Mouse (Mus musculus) stomach, postnatal 0 days (tissue): Measurements from ENCODE around the gene Mtf2. TPM values are rescaled to one million over a fixed set of nuclear protein-coding genes. Genes with fewer than 3 reads are reported as not detected.
A peak's percentile ranks its signal among the peaks of the same experiment; 100 is the strongest.
"Not testable (repeated sequence)": the region's sequence is repeated elsewhere in the genome, so short reads cannot be mapped to it uniquely, and the experiment has no call there.

Source experiments
- ATAC-seq: fragments of 200-750 bp; cut with Nextera tagmentation; 2 replicates; pipeline ENCODE4 v1.8.0; 2017; ENCODE audit not compliant: low FRiP score, low TSS enrichment
- DNase-seq: peaks from one replicate; pipeline ENCODE4 v3.0.0-alpha.2; 2016; ENCODE audit warnings: low spot score
- H3K27ac ChIP-seq: fragments of 300-500 bp; sonication (generic); replicated peaks from 2 replicates; pipeline ENCODE4 v1.5.1; 2014; ENCODE audit warnings: mild to moderate bottlenecking, control low read depth
- H3K27me3 ChIP-seq: fragments of 300-500 bp; sonication (generic); 2 replicates; pipeline ENCODE4 v1.6.1; 2014; ENCODE audit warnings: low read length; ENCODE audit not compliant: control insufficient read depth, insufficient read depth
- H3K36me3 ChIP-seq: fragments of 300-500 bp; sonication (generic); 2 replicates; pipeline ENCODE4 v1.6.1; 2014; ENCODE audit warnings: low read length, mixed read lengths; ENCODE audit not compliant: control insufficient read depth, insufficient read depth
- H3K4me1 ChIP-seq: fragments of 300-500 bp; sonication (generic); replicated peaks from 2 replicates; pipeline ENCODE4 v1.6.1; 2014; ENCODE audit warnings: antibody characterized with exemption; ENCODE audit not compliant: control insufficient read depth, insufficient read depth
- H3K4me2 ChIP-seq: fragments of 300-500 bp; sonication (generic); replicated peaks from 2 replicates; pipeline ENCODE4 v1.6.1; 2014; ENCODE audit warnings: low read depth, mild to moderate bottlenecking, control low read depth, moderate library complexity
- H3K4me3 ChIP-seq: fragments of 300-500 bp; sonication (generic); 2 replicates; pipeline ENCODE4 v1.5.1; 2014; ENCODE audit warnings: low read depth, low read length, control low read depth
- H3K9ac ChIP-seq: fragments of 300-500 bp; sonication (generic); 2 replicates; pipeline ENCODE4 v1.6.1; 2014; ENCODE audit warnings: mild to moderate bottlenecking, low read length, control low read depth, mixed read lengths
- H3K9me3 ChIP-seq: fragments of 300-500 bp; sonication (generic); 2 replicates; pipeline ENCODE4 v1.6.1; 2016; ENCODE audit warnings: low read length; ENCODE audit not compliant: control insufficient read depth
- CTCF ChIP-seq: IDR thresholded peaks from 2 replicates; pipeline ENCODE4 v1.5.1; 2016; ENCODE audit warnings: antibody characterized with exemption, low read depth, mild to moderate bottlenecking, moderate library complexity
- EP300 ChIP-seq: optimal IDR thresholded peaks from 2 replicates; pipeline ENCODE3; 2016; ENCODE audit warnings: antibody characterized with exemption
- WGBS: fragments of 180-500 bp; shearing (Covaris S2); extraction: QIAGEN DNeasy Blood & Tissue Kit; methylation state at CpG from one replicate; pipeline ENCODE4 v1.1.7; 2014; 5-methylcytosine and 5-hydroxymethylcytosine counted together
- polyA plus RNA-seq: library from polyadenylated mRNA; unstranded; fragments of >200 nt; fragmentation: Nextera tagmentation; extraction: Ambion mirVana; gene quantifications from 2 replicates; pipeline ENCODE4 v1.2.1, GENCODE M21; 2015

Mtf2 gene
- 27.8 and 30.7 TPM in 2 replicates for polyA plus RNA-seq

GRCm38 (mm10) chr5:108065465-108066411 lies at the start of gene Mtf2:
TSS of gene Mtf2 (plus strand) at chr5:108065674.
- Histone ChIP-seq H3K36me3 (no peaks in the 10 kb centered on the region), H3K4me1 (no peaks in the 10 kb centered on the region), H3K9ac (peak within 1 kb of the TSS; percentile 99), H3K27ac (peak within 1 kb of the TSS; percentile 94), H3K27me3 (no peaks in the 10 kb centered on the region), H3K4me2 (peak within 1 kb of the TSS; percentile 83), H3K9me3 (no peaks in the 10 kb centered on the region), H3K4me3 (peak within 1 kb of the TSS; percentile 97)
- DNase-seq (peak; percentile 96), ATAC-seq (peak; percentile 98)
- WGBS = under 1% methylated on average over 59 of the region's 59 CpGs
- peak; percentile 46 for TF ChIP-seq CTCF
- peak; percentile 92 for TF ChIP-seq EP300

- DNase-seq (no peak), ATAC-seq (no peak)
- WGBS = 97% methylated on average over 2 of the region's 2 CpGs
- no peak overlapping the region for H3K4me3 ChIP-seq
- no peaks in the 10 kb centered on the region for H3K4me1 ChIP-seq
- no peak overlapping the region for H3K9ac ChIP-seq
- no peak for TF ChIP-seq CTCF
- TF ChIP-seq EP300 = no peak
- no peaks in the 10 kb centered on the region for H3K27me3 ChIP-seq
- no peaks in the 10 kb centered on the region for H3K9me3 ChIP-seq
- H3K4me2 ChIP-seq = no peak overlapping the region
- no peaks in the 10 kb centered on the region for H3K36me3 ChIP-seq
- H3K27ac ChIP-seq = no peak overlapping the region
Measured at GRCm38 (mm10) chr5:108017232-108017631, 48.2 kb upstream of the Mtf2 start.

- no peak overlapping the region for H3K9ac ChIP-seq
- no peak for ATAC-seq
- 18% methylated on average over 2 of the region's 2 CpGs for WGBS
Measured at GRCm38 (mm10) chr5:108019367-108019766, 46.1 kb upstream of the Mtf2 start.

GRCm38 (mm10) chr5:108021346-108021745 lies 44.1 kb upstream of the Mtf2 start:
- no peak for TF ChIP-seq EP300
- no peak for TF ChIP-seq CTCF
- H3K9ac ChIP-seq = no peak overlapping the region
- H3K4me3 ChIP-seq = no peak overlapping the region
- H3K27ac ChIP-seq = no peak overlapping the region
- no peaks in the 10 kb centered on the region for H3K27me3 ChIP-seq
- H3K4me2 ChIP-seq = no peak overlapping the region
- ATAC-seq = no peak
- WGBS = 67% methylated on average over 3 of the region's 3 CpGs
- H3K36me3 ChIP-seq = no peaks in the 10 kb centered on the region
- H3K4me1 ChIP-seq = no peaks in the 10 kb centered on the region
- no peak for DNase-seq
- no peaks in the 10 kb centered on the region for H3K9me3 ChIP-seq

More at GRCm38 (mm10) chr5:108019367-108019766, 46.1 kb upstream of the Mtf2 start:
- H3K4me3 ChIP-seq = no peak overlapping the region
- no peaks in the 10 kb centered on the region for H3K9me3 ChIP-seq
- DNase-seq = no peak
- H3K4me2 ChIP-seq = no peak overlapping the region
- no peaks in the 10 kb centered on the region for H3K4me1 ChIP-seq
- H3K27ac ChIP-seq = no peak overlapping the region
- no peaks in the 10 kb centered on the region for H3K27me3 ChIP-seq
- TF ChIP-seq EP300 = no peak
- TF ChIP-seq CTCF = no peak; the same call in 1 of the 2 replicates
- no peaks in the 10 kb centered on the region for H3K36me3 ChIP-seq

GRCm38 (mm10) chr5:108028230-108028629 lies 37.2 kb upstream of the Mtf2 start:
- H3K4me2 ChIP-seq = no peak overlapping the region
- no peak overlapping the region for H3K9ac ChIP-seq
- H3K4me1 ChIP-seq = no peaks in the 10 kb centered on the region
- no peaks in the 10 kb centered on the region for H3K27me3 ChIP-seq
- no peak overlapping the region for H3K27ac ChIP-seq
- ATAC-seq (no peak), DNase-seq (no peak)
- H3K9me3 ChIP-seq = no peaks in the 10 kb centered on the region
- H3K36me3 ChIP-seq = no peaks in the 10 kb centered on the region
- H3K4me3 ChIP-seq = no peak overlapping the region
- TF ChIP-seq CTCF (no peak), EP300 (no peak)
- 76% methylated on average over 4 of the region's 4 CpGs for WGBS

- 87% methylated on average over 7 of the region's 7 CpGs for WGBS
- H3K4me2 ChIP-seq, ATAC-seq, H3K9me3 ChIP-seq, H3K27ac ChIP-seq, DNase-seq, H3K4me3 ChIP-seq, H3K36me3 ChIP-seq, H3K27me3 ChIP-seq, H3K9ac ChIP-seq, H3K4me1 ChIP-seq: not testable (repeated sequence)
Measured at GRCm38 (mm10) chr5:108028797-108029536, 36.5 kb upstream of the Mtf2 start.
